Mouse (Mus musculus): ENCODE measurements at regions not wholly inside any gene's neighbourhood (a gene's known extent, or its start where the extent isn't known, plus 50 kb on each side); places are given as distances from the start of the nearest gene placed in this dataset.

DNA sequence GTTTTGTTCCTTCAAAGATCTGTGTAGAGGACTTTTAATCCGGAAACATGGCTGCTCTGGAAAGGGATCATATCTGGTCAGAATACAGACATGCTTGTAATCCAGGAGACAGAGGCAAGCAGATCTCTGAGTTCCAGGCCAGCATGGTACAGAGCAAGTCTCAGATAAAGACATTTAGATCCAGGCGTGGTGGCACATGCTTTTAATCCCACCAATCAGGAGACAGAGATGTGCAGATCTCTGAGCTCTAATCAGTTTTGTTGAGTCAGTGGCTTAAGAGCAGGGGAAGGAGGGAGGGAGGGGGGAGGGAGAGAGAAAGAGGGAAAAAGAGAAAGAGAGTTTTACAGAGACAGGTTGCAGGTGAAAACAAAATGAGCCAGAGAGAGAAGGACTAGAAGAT, 372.0 kb downstream of the Pdha2 start:
- WGBS (ENCODE audit: insufficient replicate concordance) = 51% methylated on average over 2 of the region's 2 CpGs
- Histone ChIP-seq H3K4me1 (ENCODE audit: control insufficient read depth, insufficient read depth, low read length) (no peaks in the 10 kb centered on the region), H3K9ac (ENCODE audit: low read depth, low read length) (no peak overlapping the region), H3K4me3 (ENCODE audit: low read depth, low read length) (no peak overlapping the region), H3K36me3 (ENCODE audit: control insufficient read depth, insufficient read depth, low read length) (no peaks in the 10 kb centered on the region), H3K9me3 (replicated peaks; ENCODE audit: control insufficient read depth, low read length) (no peaks in the 10 kb centered on the region), H3K4me2 (no peak overlapping the region), H3K27ac (ENCODE audit: low read depth, low read length) (no peak overlapping the region), H3K27me3 (ENCODE audit: control insufficient read depth, insufficient read depth, low read length) (no peaks in the 10 kb centered on the region)
- ATAC-seq (replicated peaks; ENCODE audit: insufficient number of reproducible peaks, low FRiP score, low TSS enrichment) = no peak

GRCm38 (mm10) chr3:140837976-140838581, 374.1 kb downstream of the Pdha2 start:
- no peak overlapping the region for H3K27ac ChIP-seq (ENCODE audit: low read depth, low read length)
- H3K4me3 ChIP-seq (ENCODE audit: low read depth, low read length) = no peak overlapping the region
- ATAC-seq (replicated peaks; ENCODE audit: insufficient number of reproducible peaks, low FRiP score, low TSS enrichment) = no peak
- no peak overlapping the region for H3K9ac ChIP-seq (ENCODE audit: low read depth, low read length)
- no peaks in the 10 kb centered on the region for H3K9me3 ChIP-seq (replicated peaks; ENCODE audit: control insufficient read depth, low read length)
- no peaks in the 10 kb centered on the region for H3K36me3 ChIP-seq (ENCODE audit: control insufficient read depth, insufficient read depth, low read length)
- WGBS (ENCODE audit: insufficient replicate concordance) = 84% methylated on average over 2 of the region's 2 CpGs
- H3K4me2 ChIP-seq = no peak overlapping the region
- no peaks in the 10 kb centered on the region for H3K27me3 ChIP-seq (ENCODE audit: control insufficient read depth, insufficient read depth, low read length)
- no peaks in the 10 kb centered on the region for H3K4me1 ChIP-seq (ENCODE audit: control insufficient read depth, insufficient read depth, low read length)

DNA sequence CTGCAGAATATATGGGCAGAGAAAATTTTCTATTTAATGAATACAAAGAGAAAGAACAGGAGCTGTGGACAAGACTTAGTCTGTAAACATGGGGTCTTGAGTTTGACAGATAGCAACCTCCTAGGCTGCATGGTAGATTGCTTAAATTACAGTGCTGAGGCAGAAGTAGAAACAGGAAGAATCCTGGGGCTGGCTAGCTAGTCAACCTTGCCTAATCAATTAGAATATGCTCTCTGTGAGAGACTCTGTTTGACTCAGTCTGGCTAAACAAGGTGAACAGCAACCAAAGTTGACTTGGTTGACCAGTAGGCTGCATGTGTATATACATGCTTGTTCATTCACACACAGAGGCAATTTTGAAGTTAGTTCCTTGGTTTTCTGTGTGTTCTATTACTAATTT, 390.9 kb downstream of the Pdha2 start:
- H3K9me3 ChIP-seq (replicated peaks; ENCODE audit: control insufficient read depth, low read length) = no peaks in the 10 kb centered on the region
- H3K27ac ChIP-seq (ENCODE audit: low read depth, low read length) = no peak overlapping the region
- no peak overlapping the region for H3K4me3 ChIP-seq (ENCODE audit: low read depth, low read length)
- H3K27me3 ChIP-seq (ENCODE audit: control insufficient read depth, insufficient read depth, low read length) = no peaks in the 10 kb centered on the region
- no peak for ATAC-seq (replicated peaks; ENCODE audit: insufficient number of reproducible peaks, low FRiP score, low TSS enrichment)
- H3K36me3 ChIP-seq (ENCODE audit: control insufficient read depth, insufficient read depth, low read length) = no peaks in the 10 kb centered on the region
- no peaks in the 10 kb centered on the region for H3K4me1 ChIP-seq (ENCODE audit: control insufficient read depth, insufficient read depth, low read length)
- no peak overlapping the region for H3K9ac ChIP-seq (ENCODE audit: low read depth, low read length)
- H3K4me2 ChIP-seq = no peak overlapping the region

- WGBS (ENCODE audit: insufficient replicate concordance) = 88% methylated on average over 2 of the region's 2 CpGs
- Histone ChIP-seq H3K27ac (ENCODE audit: low read depth, low read length) (no peak overlapping the region), H3K27me3 (ENCODE audit: control insufficient read depth, insufficient read depth, low read length) (no peaks in the 10 kb centered on the region), H3K9ac (ENCODE audit: low read depth, low read length) (no peak overlapping the region), H3K36me3 (ENCODE audit: control insufficient read depth, insufficient read depth, low read length) (no peaks in the 10 kb centered on the region), H3K4me2 (no peak overlapping the region), H3K9me3 (replicated peaks; ENCODE audit: control insufficient read depth, low read length) (no peaks in the 10 kb centered on the region), H3K4me3 (ENCODE audit: low read depth, low read length) (no peak overlapping the region), H3K4me1 (ENCODE audit: control insufficient read depth, insufficient read depth, low read length) (no peaks in the 10 kb centered on the region)
- no peak for ATAC-seq (replicated peaks; ENCODE audit: insufficient number of reproducible peaks, low FRiP score, low TSS enrichment)
Observed at GRCm38 (mm10) chr3:140805586-140805985, 406.6 kb downstream of the Pdha2 start.

GRCm38 (mm10) chr3:140792943-140793342, 419.2 kb downstream of the Pdha2 start:
- no peak overlapping the region for H3K27ac ChIP-seq (ENCODE audit: low read depth, low read length)
- H3K36me3 ChIP-seq (ENCODE audit: control insufficient read depth, insufficient read depth, low read length) = no peaks in the 10 kb centered on the region
- H3K9ac ChIP-seq (ENCODE audit: low read depth, low read length) = no peak overlapping the region
- H3K4me3 ChIP-seq (ENCODE audit: low read depth, low read length) = no peak overlapping the region
- ATAC-seq (replicated peaks; ENCODE audit: insufficient number of reproducible peaks, low FRiP score, low TSS enrichment) = no peak
- H3K4me1 ChIP-seq (ENCODE audit: control insufficient read depth, insufficient read depth, low read length) = no peaks in the 10 kb centered on the region
- no peaks in the 10 kb centered on the region for H3K9me3 ChIP-seq (replicated peaks; ENCODE audit: control insufficient read depth, low read length)
- no peaks in the 10 kb centered on the region for H3K27me3 ChIP-seq (ENCODE audit: control insufficient read depth, insufficient read depth, low read length)
- WGBS (ENCODE audit: insufficient replicate concordance) = 77% methylated on average over 2 of the region's 2 CpGs
- no peak overlapping the region for H3K4me2 ChIP-seq

DNA sequence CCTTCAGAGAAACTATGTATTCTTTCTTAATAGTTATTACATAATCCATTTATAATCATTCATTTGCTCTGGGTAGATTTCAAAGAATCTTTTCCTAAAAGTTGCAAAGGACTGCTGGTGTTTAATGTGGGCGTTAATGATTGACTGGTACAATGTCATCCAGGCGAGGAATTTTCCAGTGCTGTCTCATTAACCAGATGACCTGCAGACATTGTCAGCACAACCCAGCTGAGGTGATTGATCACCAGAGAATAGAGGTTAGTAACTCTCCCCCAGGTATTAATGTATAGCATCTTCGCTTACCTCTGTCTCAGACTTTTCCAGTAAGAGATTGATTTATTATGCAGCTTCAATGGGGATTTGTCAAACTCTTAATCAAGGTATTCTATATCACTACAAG, 426.5 kb downstream of the Pdha2 start:
- H3K9me3 ChIP-seq (replicated peaks; ENCODE audit: control insufficient read depth, low read length) = no peaks in the 10 kb centered on the region
- ATAC-seq (replicated peaks; ENCODE audit: insufficient number of reproducible peaks, low FRiP score, low TSS enrichment) = no peak
- 75% methylated on average over 3 of the region's 3 CpGs for WGBS (ENCODE audit: insufficient replicate concordance)

GRCm38 (mm10) chr3:140760051-140760450, 452.1 kb downstream of the Pdha2 start:
- H3K9ac ChIP-seq (ENCODE audit: low read depth, low read length) = no peak overlapping the region
- H3K27ac ChIP-seq (ENCODE audit: low read depth, low read length) = no peak overlapping the region
- 79% methylated on average over 4 of the region's 4 CpGs for WGBS (ENCODE audit: insufficient replicate concordance)
- no peaks in the 10 kb centered on the region for H3K4me1 ChIP-seq (ENCODE audit: control insufficient read depth, insufficient read depth, low read length)
- no peak for ATAC-seq (replicated peaks; ENCODE audit: insufficient number of reproducible peaks, low FRiP score, low TSS enrichment)
- H3K4me3 ChIP-seq (ENCODE audit: low read depth, low read length) = no peak overlapping the region
- no peaks in the 10 kb centered on the region for H3K36me3 ChIP-seq (ENCODE audit: control insufficient read depth, insufficient read depth, low read length)
- H3K4me2 ChIP-seq = no peak overlapping the region
- no peaks in the 10 kb centered on the region for H3K27me3 ChIP-seq (ENCODE audit: control insufficient read depth, insufficient read depth, low read length)
- no peaks in the 10 kb centered on the region for H3K9me3 ChIP-seq (replicated peaks; ENCODE audit: control insufficient read depth, low read length)

More for the DNA sequence above, 426.5 kb downstream of the Pdha2 start:
- Histone ChIP-seq H3K4me1 (ENCODE audit: control insufficient read depth, insufficient read depth, low read length) (no peaks in the 10 kb centered on the region), H3K27ac (ENCODE audit: low read depth, low read length) (no peak overlapping the region), H3K36me3 (ENCODE audit: control insufficient read depth, insufficient read depth, low read length) (no peaks in the 10 kb centered on the region), H3K9ac (ENCODE audit: low read depth, low read length) (no peak overlapping the region), H3K4me2 (no peak overlapping the region), H3K4me3 (ENCODE audit: low read depth, low read length) (no peak overlapping the region), H3K27me3 (ENCODE audit: control insufficient read depth, insufficient read depth, low read length) (no peaks in the 10 kb centered on the region)

- no peak overlapping the region for H3K4me3 ChIP-seq (ENCODE audit: low read depth, low read length)
- no peaks in the 10 kb centered on the region for H3K27me3 ChIP-seq (ENCODE audit: control insufficient read depth, insufficient read depth, low read length)
- no peak overlapping the region for H3K9ac ChIP-seq (ENCODE audit: low read depth, low read length)
- no peak overlapping the region for H3K27ac ChIP-seq (ENCODE audit: low read depth, low read length)
- no peaks in the 10 kb centered on the region for H3K9me3 ChIP-seq (replicated peaks; ENCODE audit: control insufficient read depth, low read length)
- no peaks in the 10 kb centered on the region for H3K36me3 ChIP-seq (ENCODE audit: control insufficient read depth, insufficient read depth, low read length)
- ATAC-seq (replicated peaks; ENCODE audit: insufficient number of reproducible peaks, low FRiP score, low TSS enrichment) = no peak
- 67% methylated on average over 2 of the region's 2 CpGs for WGBS (ENCODE audit: insufficient replicate concordance)
- no peaks in the 10 kb centered on the region for H3K4me1 ChIP-seq (ENCODE audit: control insufficient read depth, insufficient read depth, low read length)
- H3K4me2 ChIP-seq = no peak overlapping the region
Observed at GRCm38 (mm10) chr3:140744501-140744900, 467.7 kb downstream of the Pdha2 start.

DNA sequence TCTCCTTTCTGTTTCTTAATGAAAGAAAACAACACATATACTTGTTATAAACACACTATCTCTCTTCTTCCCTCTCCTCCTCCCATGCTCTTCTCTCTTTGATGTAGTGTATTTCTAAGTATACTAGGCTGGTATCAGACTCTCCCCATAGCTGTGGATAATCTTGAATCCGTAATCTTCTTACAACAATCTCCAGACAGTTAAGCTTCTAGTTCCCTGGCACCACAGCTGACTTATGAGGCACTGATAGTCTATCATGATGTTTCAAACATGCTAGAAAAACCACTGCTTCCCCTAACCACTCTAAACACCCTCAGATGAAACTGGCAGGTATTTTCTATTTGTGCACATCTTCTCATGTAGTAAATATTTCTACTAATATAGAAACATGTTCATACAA, 471.7 kb downstream of the Pdha2 start:
- H3K4me2 ChIP-seq = no peak overlapping the region
- H3K9ac ChIP-seq (ENCODE audit: low read depth, low read length) = no peak overlapping the region
- no peaks in the 10 kb centered on the region for H3K4me1 ChIP-seq (ENCODE audit: control insufficient read depth, insufficient read depth, low read length)
- 64% methylated on average over 1 of the region's 1 CpGs for WGBS (ENCODE audit: insufficient replicate concordance)
- no peak for ATAC-seq (replicated peaks; ENCODE audit: insufficient number of reproducible peaks, low FRiP score, low TSS enrichment)
- H3K27me3 ChIP-seq (ENCODE audit: control insufficient read depth, insufficient read depth, low read length) = no peaks in the 10 kb centered on the region
- H3K36me3 ChIP-seq (ENCODE audit: control insufficient read depth, insufficient read depth, low read length) = no peaks in the 10 kb centered on the region
- H3K9me3 ChIP-seq (replicated peaks; ENCODE audit: control insufficient read depth, low read length) = no peaks in the 10 kb centered on the region
- H3K4me3 ChIP-seq (ENCODE audit: low read depth, low read length) = no peak overlapping the region
- no peak overlapping the region for H3K27ac ChIP-seq (ENCODE audit: low read depth, low read length)

Data from heart, embryonic 11.5 days (tissue).